In the genomic region with DNA sequence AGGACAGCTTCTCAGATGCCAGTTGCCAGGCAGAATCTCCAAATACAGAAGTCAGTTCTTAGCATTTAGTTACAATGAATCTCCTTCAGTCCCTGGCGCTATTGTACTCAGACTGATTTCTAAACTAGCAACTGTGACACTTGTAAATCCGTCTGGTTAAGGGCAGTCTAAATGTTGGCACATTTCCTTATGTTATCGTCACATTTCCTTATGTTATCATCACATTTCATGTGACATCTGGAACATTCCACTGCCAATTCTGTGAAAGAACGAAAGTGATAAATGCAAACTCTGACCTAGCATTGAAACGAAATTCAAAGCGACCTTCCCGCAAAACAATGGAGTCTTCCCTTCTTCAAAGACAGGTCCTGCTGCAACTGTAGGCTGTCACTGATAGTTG, we compare ENCODE assay signal across 30 mouse cellular contexts. TPM values are rescaled to one million over a fixed set of nuclear protein-coding genes. Genes with fewer than 3 reads are reported as not detected.
DNase-seq lines count a peak whose midpoint lies in the region; ATAC-seq and TF ChIP-seq lines count a peak whose summit lies in the region.
"Had no signal": no experiment of that assay in that cellular context is flagged by ENCODE, and none has a peak within 500 bp of the region (broad histone marks: within the 10 kb centered on the region; RNA-seq: fewer than 3 reads in every experiment).

No protein-coding gene starts in this region.

- no peak for ATAC-seq in forebrain, embryonic 14.5 days
- ATAC-seq in megakaryocyte, adult 5-6 weeks (ENCODE audit: poor library complexity, severe bottlenecking) = no peak
- ATAC-seq: activated CD4-positive, CD25-positive, alpha-beta regulatory T cell, adult 4 months; CD4-positive, CD25-positive, alpha-beta regulatory T cell, adult 4 months; forebrain, embryonic 15.5 days; Patski had no signal

- WGBS in forebrain, embryonic 14.5 days = 68% methylated on average over 7 of the region's 7 CpGs
- 87% methylated on average over 7 of the region's 7 CpGs for WGBS in forebrain, embryonic 10.5 days

- TF ChIP-seq CTCF in CH12.LX (conservative IDR thresholded peaks at IDR 0.05 in 1 of 2, IDR thresholded peaks at IDR 0.05 in 1 of 2; ENCODE audit: low read depth in 2 of 2, low read length in 2 of 2) = no peak
- TF ChIP-seq CTCF in brain, embryonic 14.5 days (IDR thresholded peaks at IDR 0.05; ENCODE audit: borderline replicate concordance, extremely low read depth, insufficient read depth, insufficient read length) = no peak

- no peaks in the 10 kb centered on the region for H3K4me1 ChIP-seq in forebrain, embryonic 14.5 days (ENCODE audit: control insufficient read depth, insufficient read depth, low read length)
- peaks cover 5% of the 10 kb centered on the region; the same call in 1 of the 2 replicates for H3K4me1 ChIP-seq in forebrain, embryonic 10.5 days
- H3K4me1 ChIP-seq in CH12.LX (ENCODE audit: control insufficient read depth in 1 of 2, insufficient read depth in 2 of 2) = peaks cover 17 to 49% of the 10 kb centered on the region in 2 experiments
- H3K4me1 ChIP-seq: embryonic facial prominence, embryonic 15.5 days; forebrain, embryonic 12.5 days had no signal

- in situ Hi-C loops in CH12.LX (cut with MboI; ENCODE audit: low pct_ligation_motif_present, low pct_unique_long_range_greater_than_20kb, low sequenced_read_pairs) = no loop called here

- dilution Hi-C loops in CH12.LX (cut with MboI; ENCODE audit: extremely low pct_ligation_motif_present, extremely low pct_unique_long_range_greater_than_20kb, low sequenced_read_pairs) = no loop called here

- TF ChIP-seq POLR2A in CH12.LX (IDR thresholded peaks at IDR 0.05; ENCODE audit: low read depth, low read length) = no peak
- no peak for TF ChIP-seq POLR2A in brain, embryonic 14.5 days (IDR thresholded peaks at IDR 0.05; ENCODE audit: borderline replicate concordance, extremely low read depth, insufficient read depth, insufficient read length, poor library complexity, severe bottlenecking)

- no peak overlapping the region for H3K4me2 ChIP-seq in forebrain, embryonic 14.5 days (ENCODE audit: low read length)
- H3K4me2 ChIP-seq in CH12.LX (ENCODE audit: insufficient read depth, low read depth, poor library complexity, severe bottlenecking) = peak overlapping the region; percentile 85
- H3K4me2 ChIP-seq: embryonic facial prominence, embryonic 13.5 days; embryonic facial prominence, embryonic 15.5 days; forebrain, embryonic 12.5 days; forebrain, embryonic 15.5 days had no signal

- DNase-seq in forebrain, embryonic 14.5 days (ENCODE audit: low spot score) = peak; percentile 55
- DNase-seq in forebrain, embryonic 10.5 days (ENCODE audit: extremely low spot score, low spot score) = no peak
- DNase-seq in CH12.LX (ENCODE audit: extremely low read depth) = no peak
- peak; percentile 58 for DNase-seq in brain, embryonic 14.5 days (ENCODE audit: low read depth)
- DNase-seq in kidney, adult 18-20 months = no peak
- DNase-seq: adrenal gland, adult 8-10 months; adrenal gland, postnatal 14 days; adrenal gland, postnatal 36 days; B cell, adult 2 months; cerebellum, adult 11 months; cerebellum, adult 18-20 months; cerebellum, adult 8-10 months; cerebellum, adult 9-11 months; cerebellum, postnatal 14 days; cerebellum, postnatal 36 days; embryo, embryonic 11 days had no signal

- H3K27me3 ChIP-seq in forebrain, embryonic 14.5 days (replicated peaks; ENCODE audit: control insufficient read depth, insufficient read depth, low read length) = no peaks in the 10 kb centered on the region
- no peaks in the 10 kb centered on the region for H3K27me3 ChIP-seq in forebrain, embryonic 10.5 days (ENCODE audit: poor library complexity, severe bottlenecking)
- peaks cover 13% of the 10 kb centered on the region for H3K27me3 ChIP-seq in CH12.LX (replicated peaks)
- H3K27me3 ChIP-seq: embryonic facial prominence, embryonic 13.5 days; embryonic facial prominence, embryonic 15.5 days; forebrain, embryonic 12.5 days; forebrain, embryonic 15.5 days had no signal

- no peaks in the 10 kb centered on the region for H3K9me3 ChIP-seq in forebrain, embryonic 14.5 days (replicated peaks; ENCODE audit: control insufficient read depth, low read length)
- no peaks in the 10 kb centered on the region for H3K9me3 ChIP-seq in forebrain, embryonic 10.5 days
- H3K9me3 ChIP-seq in CH12.LX (replicated peaks; ENCODE audit: low read length) = no peaks in the 10 kb centered on the region
- H3K9me3 ChIP-seq: embryonic facial prominence, embryonic 13.5 days; embryonic facial prominence, embryonic 15.5 days; forebrain, embryonic 12.5 days; forebrain, embryonic 15.5 days had no signal

- H3K4me3 ChIP-seq in forebrain, embryonic 14.5 days (ENCODE audit: low read depth, low read length) = no peak overlapping the region
- H3K4me3 ChIP-seq in forebrain, embryonic 10.5 days = no peak overlapping the region
- no peak overlapping the region for H3K4me3 ChIP-seq in CH12.LX (replicated peaks in 1 of 3; ENCODE audit: low read depth in 2 of 3, low read length in 2 of 3, poor library complexity in 1 of 3)
- H3K4me3 ChIP-seq: embryonic facial prominence, embryonic 13.5 days; embryonic facial prominence, embryonic 15.5 days; erythroblast, embryonic 14.5 days; forebrain, embryonic 12.5 days; forebrain, embryonic 15.5 days had no signal

- H3K27ac ChIP-seq in forebrain, embryonic 14.5 days (ENCODE audit: low read depth, low read length) = no peak overlapping the region
- H3K27ac ChIP-seq in forebrain, embryonic 10.5 days = no peak overlapping the region
- no peak overlapping the region for H3K27ac ChIP-seq in CH12.LX (ENCODE audit: insufficient read depth, low read depth)
- H3K27ac ChIP-seq: embryonic facial prominence, embryonic 13.5 days; embryonic facial prominence, embryonic 15.5 days; forebrain, embryonic 12.5 days; forebrain, embryonic 15.5 days had no signal

- H3K9ac ChIP-seq in forebrain, embryonic 14.5 days (ENCODE audit: low read length) = no peak overlapping the region
- H3K9ac ChIP-seq in CH12.LX (ENCODE audit: insufficient read depth, low read depth) = no peak overlapping the region
- H3K9ac ChIP-seq: embryonic facial prominence, embryonic 13.5 days; embryonic facial prominence, embryonic 15.5 days; forebrain, embryonic 12.5 days; forebrain, embryonic 15.5 days had no signal

- TF ChIP-seq EP300 in CH12.LX (IDR thresholded peaks at IDR 0.05; ENCODE audit: low read length) = peak; percentile 47; the same call in 1 of the 2 replicates

- no peaks in the 10 kb centered on the region for H3K79me2 ChIP-seq in CH12.LX (replicated peaks; ENCODE audit: control insufficient read depth, extremely low read depth, insufficient read depth, poor library complexity, severe bottlenecking)

- no peak for TF ChIP-seq RAD21 in CH12.LX (IDR thresholded peaks at IDR 0.05; ENCODE audit: low read depth, low read length)

- H3K36me3 ChIP-seq in forebrain, embryonic 14.5 days (ENCODE audit: control insufficient read depth, insufficient read depth, low read length) = no peaks in the 10 kb centered on the region
- H3K36me3 ChIP-seq in forebrain, embryonic 10.5 days (replicated peaks) = no peaks in the 10 kb centered on the region
- no peaks in the 10 kb centered on the region for H3K36me3 ChIP-seq in CH12.LX (replicated peaks in 1 of 2; ENCODE audit: control insufficient read depth in 1 of 2, insufficient read depth in 1 of 2, low read length in 1 of 2)
- H3K36me3 ChIP-seq: embryonic facial prominence, embryonic 13.5 days; embryonic facial prominence, embryonic 15.5 days; forebrain, embryonic 12.5 days; forebrain, embryonic 15.5 days had no signal

TF ChIP-seq in CH12.LX, 34 proteins besides CTCF, POLR2A, EP300 and RAD21:
- TF ChIP-seq ETS1 (conservative IDR thresholded peaks at IDR 0.05; ENCODE audit: low read depth, low read length) (peak; percentile 40; the same call in 1 of the 2 replicates), MEF2A (IDR thresholded peaks at IDR 0.05; ENCODE audit: borderline replicate concordance, low read depth, low read length) (no peak), BHLHE40 (IDR thresholded peaks at IDR 0.05; ENCODE audit: low read depth, low read length) (peak; percentile 69)

RNA-seq across cellular contexts. Expression of a gene that starts 16.4 kb away (rescaled TPM):
- polyA plus RNA-seq in forebrain, embryonic 14.5 days (2014; fragmentation: Nextera tagmentation; extraction: Ambion mirVana) = not detected in 2 replicates
- not detected in 2 replicates for polyA plus RNA-seq in forebrain, embryonic 10.5 days (2016; fragmentation: Nextera tagmentation; extraction: Ambion mirVana)
- total RNA-seq in CH12.LX (2012; rRNA removed) = not detected in 2 replicates
- total RNA-seq in CH12.LX (2014; rRNA removed) = not detected in 2 replicates
- polyA plus RNA-seq in CH12.LX (2012; ENCODE audit: insufficient read length, low read depth) = not detected in 2 replicates
- not detected in 2 replicates for polyA plus RNA-seq in brain, embryonic 14.5 days (2012; rRNA removed)
- not detected in 2 replicates for total RNA-seq in megakaryocyte, adult 5-6 weeks (2015)
- not detected in 2 replicates for total RNA-seq in megakaryocyte, adult 5-6 weeks (2017)
- total RNA-seq: adrenal gland, adult 18-20 months; adrenal gland, adult 8-10 months; adrenal gland, postnatal 36 days; common myeloid progenitor, adult 5-6 weeks; ES-E14 had no signal
- polyA plus RNA-seq: activated CD4-positive, CD25-positive, alpha-beta regulatory T cell, adult 4 months; CD4-positive, CD25-positive, alpha-beta regulatory T cell, adult 4 months; embryonic facial prominence, embryonic 11.5 days; embryonic facial prominence, embryonic 13.5 days; embryonic facial prominence, embryonic 15.5 days; erythroblast, embryonic 14.5 days; forebrain, embryonic 12.5 days; forebrain, embryonic 15.5 days; frontal cortex, adult 2 months; Patski had no signal

RNA-seq across cellular contexts. Expression of a gene that starts 56.5 kb away (rescaled TPM):
- 0.42 and 0.45 TPM in 2 replicates for polyA plus RNA-seq in forebrain, embryonic 14.5 days (2014; fragmentation: Nextera tagmentation; extraction: Ambion mirVana)
- polyA plus RNA-seq in forebrain, embryonic 10.5 days (2016; fragmentation: Nextera tagmentation; extraction: Ambion mirVana) = not detected in 2 replicates
- not detected in 2 replicates for total RNA-seq in CH12.LX (2012; rRNA removed)
- 0.42 TPM in 1 of 2 replicates, not detected in the other for total RNA-seq in CH12.LX (2014; rRNA removed)
- polyA plus RNA-seq in CH12.LX (2012; ENCODE audit: insufficient read length, low read depth) = not detected in 2 replicates
- 0.16 and 0.40 TPM in 2 replicates for polyA plus RNA-seq in brain, embryonic 14.5 days (2012; rRNA removed)
- not detected in 2 replicates for total RNA-seq in megakaryocyte, adult 5-6 weeks (2015)
- not detected in 2 replicates for total RNA-seq in megakaryocyte, adult 5-6 weeks (2017)
- total RNA-seq: common myeloid progenitor, adult 5-6 weeks; ES-E14 had no signal
- polyA plus RNA-seq: activated CD4-positive, CD25-positive, alpha-beta regulatory T cell, adult 4 months; CD4-positive, CD25-positive, alpha-beta regulatory T cell, adult 4 months; erythroblast, embryonic 14.5 days; Patski had no signal

Comparison
In these comparisons a context has a peak if more than half of its experiments do, and no peak if none do; other contexts are left out.
1. DNase-seq: peak in forebrain, embryonic 14.5 days (single experiment) and brain, embryonic 14.5 days (single experiment); none in forebrain, embryonic 10.5 days (single experiment), CH12.LX (single experiment) and kidney, adult 18-20 months (single experiment).